ENCODE assay signal across 25 mouse cellular contexts in the genomic region with DNA sequence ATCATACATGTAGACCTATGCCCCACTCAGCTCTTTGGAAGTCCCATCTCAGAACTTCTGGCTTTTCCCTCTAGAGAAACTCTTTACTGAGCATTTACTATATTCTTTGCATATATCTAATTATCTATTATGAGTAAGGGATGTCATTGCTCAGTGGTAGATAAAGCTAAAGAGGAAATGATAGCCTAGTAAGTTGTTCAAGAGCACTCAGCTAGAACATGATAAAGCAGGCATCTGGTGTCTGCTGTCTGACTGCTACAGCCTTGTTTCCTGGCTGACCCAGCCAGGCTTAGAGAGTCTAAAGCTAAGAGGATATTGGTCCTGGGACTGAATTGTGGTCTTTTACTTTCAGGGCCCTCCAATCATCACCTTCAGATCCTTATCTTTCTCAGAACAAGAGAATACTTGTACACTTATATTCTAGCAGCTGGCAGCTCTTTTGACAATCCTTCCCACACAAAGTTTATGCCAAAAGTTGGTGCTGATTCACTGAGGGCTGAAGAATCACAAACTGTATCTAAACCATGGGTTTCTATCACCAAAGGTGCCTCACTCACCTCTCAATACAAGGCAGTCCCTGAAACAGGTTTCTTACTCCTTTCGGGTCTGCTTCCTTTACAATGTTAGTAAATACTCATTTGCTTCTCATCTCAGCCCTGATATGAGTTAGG. TPM values are rescaled to one million over a fixed set of nuclear protein-coding genes. Genes with fewer than 3 reads are reported as not detected.
DNase-seq lines count a peak whose midpoint lies in the region; ATAC-seq and TF ChIP-seq lines count a peak whose summit lies in the region.
"Had no signal": no experiment of that assay in that cellular context is flagged by ENCODE, and none has a peak within 500 bp of the region (broad histone marks: within the 10 kb centered on the region; RNA-seq: fewer than 3 reads in every experiment).

No protein-coding gene starts in this region.

- H3K27me3 ChIP-seq in G1E (ENCODE audit: insufficient read depth, low read length): peaks cover 6% of the 10 kb centered on the region
- no peaks in the 10 kb centered on the region for H3K27me3 ChIP-seq in hindbrain, embryonic 14.5 days (ENCODE audit: control insufficient read depth, insufficient read depth, low read length)
- H3K27me3 ChIP-seq: embryonic facial prominence, embryonic 13.5 days; forebrain, embryonic 12.5 days; forebrain, embryonic 15.5 days; hindbrain, embryonic 13.5 days had no signal

- TF ChIP-seq CTCF in G1E (IDR thresholded peaks at IDR 0.05; ENCODE audit: low read depth, low read length): no peak

- ATAC-seq in frontal cortex, adult (ENCODE audit: low TSS enrichment): peak; percentile 87
- ATAC-seq in G1E (ENCODE audit: extremely low read depth, insufficient number of reproducible peaks, low FRiP score, poor library complexity, severe bottlenecking): peak; percentile 74
- ATAC-seq in hindbrain, embryonic 14.5 days (ENCODE audit: low FRiP score): no peak
- ATAC-seq: activated CD4-positive, CD25-positive, alpha-beta regulatory T cell, adult 4 months; CD4-positive, CD25-positive, alpha-beta regulatory T cell, adult 4 months; forebrain, embryonic 15.5 days; hindbrain, postnatal 0 days; inflammation-experienced regulatory T-cells, adult 6 months; intestine, embryonic 16.5 days had no signal

- no peak overlapping the region for H3K4me2 ChIP-seq in hindbrain, embryonic 14.5 days (replicated peaks)
- H3K4me2 ChIP-seq: embryonic facial prominence, embryonic 13.5 days; forebrain, embryonic 12.5 days; forebrain, embryonic 15.5 days; heart, embryonic 11.5 days; hindbrain, embryonic 13.5 days had no signal

- H3K9me3 ChIP-seq in G1E (replicated peaks): no peaks in the 10 kb centered on the region
- H3K9me3 ChIP-seq in hindbrain, embryonic 14.5 days (ENCODE audit: control insufficient read depth, low read length): no peaks in the 10 kb centered on the region
- H3K9me3 ChIP-seq: embryonic facial prominence, embryonic 10.5 days; embryonic facial prominence, embryonic 13.5 days; forebrain, embryonic 12.5 days; forebrain, embryonic 15.5 days; hindbrain, embryonic 10.5 days; hindbrain, embryonic 13.5 days had no signal

- no peaks in the 10 kb centered on the region for H3K36me3 ChIP-seq in G1E (replicated peaks)
- no peaks in the 10 kb centered on the region for H3K36me3 ChIP-seq in hindbrain, embryonic 14.5 days (replicated peaks; ENCODE audit: control insufficient read depth, insufficient read depth)
- H3K36me3 ChIP-seq: embryonic facial prominence, embryonic 10.5 days; embryonic facial prominence, embryonic 13.5 days; forebrain, embryonic 12.5 days; forebrain, embryonic 15.5 days; hindbrain, embryonic 10.5 days; hindbrain, embryonic 13.5 days had no signal

- H3K9ac ChIP-seq in hindbrain, embryonic 14.5 days: no peak overlapping the region
- H3K9ac ChIP-seq: embryonic facial prominence, embryonic 13.5 days; forebrain, embryonic 12.5 days; forebrain, embryonic 15.5 days; hindbrain, embryonic 13.5 days had no signal

- H3K4me3 ChIP-seq in G1E (ENCODE audit: low read depth, low read length): no peak overlapping the region
- no peak overlapping the region for H3K4me3 ChIP-seq in hindbrain, embryonic 14.5 days (replicated peaks; ENCODE audit: low read length)
- H3K4me3 ChIP-seq: embryonic facial prominence, embryonic 10.5 days; embryonic facial prominence, embryonic 13.5 days; erythroblast, embryonic 14.5 days; forebrain, embryonic 12.5 days; forebrain, embryonic 15.5 days; gastrocnemius, adult 2 months; hindbrain, embryonic 10.5 days; hindbrain, embryonic 13.5 days had no signal

- no peak overlapping the region for H3K27ac ChIP-seq in hindbrain, embryonic 14.5 days
- H3K27ac ChIP-seq: embryonic facial prominence, embryonic 10.5 days; embryonic facial prominence, embryonic 13.5 days; forebrain, embryonic 12.5 days; forebrain, embryonic 15.5 days; gastrocnemius, adult 2 months; hindbrain, embryonic 10.5 days; hindbrain, embryonic 13.5 days; hindbrain, postnatal 0 days had no signal

- peaks cover 3% of the 10 kb centered on the region for H3K4me1 ChIP-seq in G1E (ENCODE audit: insufficient read depth, low read depth, low read length)
- H3K4me1 ChIP-seq in hindbrain, embryonic 14.5 days (replicated peaks; ENCODE audit: control insufficient read depth, insufficient read depth, low read length): no peaks in the 10 kb centered on the region
- H3K4me1 ChIP-seq: embryonic facial prominence, embryonic 10.5 days; embryonic facial prominence, embryonic 13.5 days; forebrain, embryonic 12.5 days; forebrain, embryonic 15.5 days; hindbrain, embryonic 13.5 days had no signal

- 88% methylated on average over 1 of the region's 1 CpGs for WGBS in hindbrain, embryonic 14.5 days

- intact Hi-C loops in heart, postnatal 10 days (cut with DNase I): no loop called here

- DNase-seq in frontal cortex, postnatal 36 days (ENCODE audit: low spot score in 2 of 2): no peak
- DNase-seq in G1E (ENCODE audit: low spot score) (no peak), NIH3T3 (ENCODE audit: low read depth) (peak; percentile 16)
- DNase-seq in heart, postnatal 10 days: no peak
- no peak for DNase-seq in hindbrain, embryonic 14.5 days (ENCODE audit: low spot score)
- DNase-seq: adrenal gland, adult 8-10 months; adrenal gland, postnatal 25 days; gastrocnemius, adult 2 months; gastrocnemius, postnatal 14 days; heart, postnatal 36 days; kidney, adult 18-20 months had no signal

RNA-seq across cellular contexts. Expression of gene Akirin2, which starts 22.2 kb away (rescaled TPM):
- total RNA-seq in G1E (2014; fragmentation: Nextera tagmentation) (66.6 and 80.4 TPM in 2 replicates), G1E (2017) (64.5 and 74.8 TPM in 2 replicates)
- 68.1 and 90.5 TPM in 2 replicates for polyA plus RNA-seq in G1E (2012)
- total RNA-seq in heart, postnatal 10 days (2021): 10 to 100 TPM; 59.4 to 69.5 TPM
- 92.5 and 93.7 TPM in 2 replicates for polyA plus RNA-seq in hindbrain, embryonic 14.5 days (2014; fragmentation: Nextera tagmentation; extraction: Ambion mirVana)
